20 mouse cellular contexts compared by ENCODE assay signal in the genomic region with DNA sequence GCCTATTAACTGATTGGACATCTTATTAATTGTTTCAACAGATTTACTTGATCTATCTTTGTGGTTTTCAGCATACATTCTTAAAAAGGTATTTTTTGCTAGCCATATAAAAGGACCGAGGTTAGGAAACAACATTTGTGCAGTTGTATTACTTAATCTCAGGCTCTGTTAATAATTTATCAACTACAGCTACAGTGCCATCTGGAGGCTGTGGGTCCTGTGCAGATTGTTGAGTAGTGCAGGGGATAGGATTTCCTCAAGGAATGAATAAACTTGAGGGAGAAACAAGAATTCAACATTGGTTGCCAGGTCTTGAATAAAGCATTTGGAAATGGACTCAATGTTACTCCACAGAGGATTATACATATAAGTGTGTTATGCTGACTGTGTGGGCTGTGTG. TPM values are rescaled to one million over a fixed set of nuclear protein-coding genes. Genes with fewer than 3 reads are reported as not detected.
DNase-seq lines count a peak whose midpoint lies in the region; ATAC-seq and TF ChIP-seq lines count a peak whose summit lies in the region.
"Had no signal": no experiment of that assay in that cellular context is flagged by ENCODE, and none has a peak within 500 bp of the region (broad histone marks: within the 10 kb centered on the region; RNA-seq: fewer than 3 reads in every experiment).

No protein-coding gene starts in this region.

- no peak overlapping the region for H3K27ac ChIP-seq in hindbrain, postnatal 0 days
- no peak overlapping the region for H3K27ac ChIP-seq in hindbrain, embryonic 10.5 days
- no peak overlapping the region for H3K27ac ChIP-seq in layer of hippocampus, adult 2 months
- no peak overlapping the region for H3K27ac ChIP-seq in midbrain, postnatal 0 days (ENCODE audit: low read depth, low read length)
- H3K27ac ChIP-seq in midbrain, embryonic 16.5 days (ENCODE audit: low read length), result no peak overlapping the region
- H3K27ac ChIP-seq: embryonic facial prominence, embryonic 10.5 days; forebrain, embryonic 12.5 days; heart, embryonic 15.5 days; liver, embryonic 14.5 days; midbrain, embryonic 12.5 days; neural tube, embryonic 13.5 days had no signal

- no peak overlapping the region for H3K4me2 ChIP-seq in hindbrain, postnatal 0 days (ENCODE audit: low read depth, low read length)
- H3K4me2 ChIP-seq in midbrain, postnatal 0 days (ENCODE audit: low read depth, low read length, poor library complexity, severe bottlenecking), result no peak overlapping the region
- H3K4me2 ChIP-seq in midbrain, embryonic 16.5 days (ENCODE audit: low read length), result no peak overlapping the region
- H3K4me2 ChIP-seq: forebrain, embryonic 12.5 days; heart, embryonic 15.5 days; midbrain, embryonic 12.5 days; neural tube, embryonic 13.5 days had no signal

- WGBS in hindbrain, postnatal 0 days, result 86% methylated on average over 1 of the region's 1 CpGs
- WGBS in hindbrain, embryonic 10.5 days, result 83% methylated on average over 1 of the region's 1 CpGs
- 72% methylated on average over 1 of the region's 1 CpGs for WGBS in midbrain, postnatal 0 days
- 87% methylated on average over 1 of the region's 1 CpGs for WGBS in midbrain, embryonic 16.5 days

- no peaks in the 10 kb centered on the region for H3K36me3 ChIP-seq in hindbrain, postnatal 0 days (ENCODE audit: insufficient read depth, low read length)
- H3K36me3 ChIP-seq in hindbrain, embryonic 10.5 days, result no peaks in the 10 kb centered on the region
- no peaks in the 10 kb centered on the region for H3K36me3 ChIP-seq in midbrain, postnatal 0 days (ENCODE audit: insufficient read depth, low read length)
- no peaks in the 10 kb centered on the region for H3K36me3 ChIP-seq in midbrain, embryonic 16.5 days (ENCODE audit: control insufficient read depth, insufficient read depth, low read length)
- H3K36me3 ChIP-seq: embryonic facial prominence, embryonic 10.5 days; forebrain, embryonic 12.5 days; heart, embryonic 15.5 days; midbrain, embryonic 12.5 days; neural tube, embryonic 13.5 days had no signal

- H3K4me3 ChIP-seq in hindbrain, postnatal 0 days (ENCODE audit: low read length), result no peak overlapping the region
- no peak overlapping the region for H3K4me3 ChIP-seq in hindbrain, embryonic 10.5 days
- no peak overlapping the region for H3K4me3 ChIP-seq in layer of hippocampus, adult 2 months
- H3K4me3 ChIP-seq in midbrain, postnatal 0 days (ENCODE audit: low read depth, low read length), result no peak overlapping the region
- H3K4me3 ChIP-seq in midbrain, embryonic 16.5 days (ENCODE audit: low read depth, low read length), result no peak overlapping the region
- H3K4me3 ChIP-seq: embryonic facial prominence, embryonic 10.5 days; forebrain, embryonic 12.5 days; heart, embryonic 15.5 days; midbrain, embryonic 12.5 days; neural tube, embryonic 13.5 days had no signal

- no peaks in the 10 kb centered on the region for H3K4me1 ChIP-seq in hindbrain, postnatal 0 days (ENCODE audit: insufficient read depth, low read length)
- H3K4me1 ChIP-seq in hindbrain, embryonic 10.5 days (replicated peaks), result no peaks in the 10 kb centered on the region
- no peaks in the 10 kb centered on the region for H3K4me1 ChIP-seq in midbrain, postnatal 0 days (ENCODE audit: insufficient read depth, low read length)
- H3K4me1 ChIP-seq in midbrain, embryonic 16.5 days (ENCODE audit: control insufficient read depth, insufficient read depth, low read length), result no peaks in the 10 kb centered on the region
- H3K4me1 ChIP-seq: embryonic facial prominence, embryonic 10.5 days; forebrain, embryonic 12.5 days; heart, embryonic 15.5 days; midbrain, embryonic 12.5 days; neural tube, embryonic 13.5 days had no signal

- TF ChIP-seq CTCF in hindbrain, postnatal 0 days (IDR thresholded peaks at IDR 0.05; ENCODE audit: low read depth), result peak; percentile 26; the same call in 1 of the 2 replicates
- TF ChIP-seq CTCF in layer of hippocampus, adult 2 months (conservative IDR thresholded peaks at IDR 0.05), result peak; percentile 59
- peak; percentile 36; the same call in 1 of the 2 replicates for TF ChIP-seq CTCF in midbrain, postnatal 0 days (IDR thresholded peaks at IDR 0.05)

- no peaks in the 10 kb centered on the region for H3K9me3 ChIP-seq in hindbrain, postnatal 0 days (ENCODE audit: low read length)
- H3K9me3 ChIP-seq in hindbrain, embryonic 10.5 days, result no peaks in the 10 kb centered on the region
- no peaks in the 10 kb centered on the region for H3K9me3 ChIP-seq in midbrain, postnatal 0 days (ENCODE audit: low read length)
- H3K9me3 ChIP-seq in midbrain, embryonic 16.5 days (replicated peaks; ENCODE audit: control insufficient read depth, low read length, poor library complexity, severe bottlenecking), result no peaks in the 10 kb centered on the region
- H3K9me3 ChIP-seq: embryonic facial prominence, embryonic 10.5 days; forebrain, embryonic 12.5 days; heart, embryonic 15.5 days; midbrain, embryonic 12.5 days; neural tube, embryonic 13.5 days had no signal

- H3K9ac ChIP-seq in hindbrain, postnatal 0 days (replicated peaks; ENCODE audit: low read length), result no peak overlapping the region
- H3K9ac ChIP-seq in midbrain, postnatal 0 days (replicated peaks; ENCODE audit: low read length, poor library complexity, severe bottlenecking), result no peak overlapping the region
- no peak overlapping the region for H3K9ac ChIP-seq in midbrain, embryonic 16.5 days (ENCODE audit: low read depth, low read length)
- H3K9ac ChIP-seq: forebrain, embryonic 12.5 days; heart, embryonic 15.5 days; liver, embryonic 14.5 days; midbrain, embryonic 12.5 days; neural tube, embryonic 13.5 days had no signal

- no peaks in the 10 kb centered on the region for H3K27me3 ChIP-seq in hindbrain, postnatal 0 days (ENCODE audit: insufficient read depth, low read length)
- no peaks in the 10 kb centered on the region for H3K27me3 ChIP-seq in hindbrain, embryonic 10.5 days (ENCODE audit: insufficient read depth, poor library complexity, severe bottlenecking)
- H3K27me3 ChIP-seq in midbrain, postnatal 0 days (ENCODE audit: insufficient read depth, low read length), result no peaks in the 10 kb centered on the region
- H3K27me3 ChIP-seq in midbrain, embryonic 16.5 days (ENCODE audit: control insufficient read depth, insufficient read depth, low read depth, low read length), result no peaks in the 10 kb centered on the region
- H3K27me3 ChIP-seq: forebrain, embryonic 12.5 days; heart, embryonic 15.5 days; midbrain, embryonic 12.5 days; neural tube, embryonic 13.5 days had no signal

- no peak for ATAC-seq in hindbrain, postnatal 0 days
- no peak for ATAC-seq in midbrain, postnatal 0 days (ENCODE audit: low FRiP score)
- ATAC-seq in midbrain, embryonic 16.5 days, result no peak

- DNase-seq in hindbrain, postnatal 0 days (ENCODE audit: low spot score), result no peak
- DNase-seq in hindbrain, embryonic 10.5 days (ENCODE audit: low spot score), result no peak
- no peak for DNase-seq in layer of hippocampus, adult 2 months (ENCODE audit: low spot score in 2 of 2)
- DNase-seq in layer of hippocampus, postnatal 14 days (ENCODE audit: low spot score in 2 of 2), result no peak
- DNase-seq in midbrain, postnatal 0 days (ENCODE audit: low spot score), result no peak
- no peak for DNase-seq in frontal cortex, postnatal 14 days (ENCODE audit: low spot score in 2 of 2)
- DNase-seq: B cell, adult 2 months; cerebellum, adult 2 months; gastrocnemius, postnatal 10 days; kidney, postnatal 10 days; layer of hippocampus, adult 9-11 months; thymus, postnatal 36 days had no signal

RNA-seq across cellular contexts. Expression of a gene that starts 53.9 kb away (rescaled TPM):
- total RNA-seq in hindbrain, postnatal 0 days (2014; rRNA removed), result 3.0 TPM in 1 of 2 replicates, not detected in the other
- 0.10 TPM in 1 of 2 replicates, not detected in the other for polyA plus RNA-seq in hindbrain, postnatal 0 days (2015; fragmentation: Nextera tagmentation; extraction: Ambion mirVana)
- polyA plus RNA-seq in hindbrain, embryonic 10.5 days (2016; fragmentation: Nextera tagmentation; extraction: Ambion mirVana), result 0.10 TPM in 1 of 2 replicates, not detected in the other
- total RNA-seq in layer of hippocampus, adult 2 months (2021), result not detected
- not detected for total RNA-seq in layer of hippocampus, postnatal 14 days (2021)
- total RNA-seq in midbrain, postnatal 0 days (2014; rRNA removed), result 0.99 and 5.3 TPM in 2 replicates
- polyA plus RNA-seq in midbrain, postnatal 0 days (2015; fragmentation: Nextera tagmentation; extraction: Ambion mirVana), result 0.09 and 0.10 TPM in 2 replicates
- 0.19 TPM in 1 of 2 replicates, not detected in the other for polyA plus RNA-seq in midbrain, embryonic 16.5 days (2015; fragmentation: Nextera tagmentation; extraction: Ambion mirVana)
- total RNA-seq: left cerebral cortex, adult 8-10 months had no signal
- polyA plus RNA-seq: cerebellum, adult 2 months; forebrain, embryonic 12.5 days; midbrain, embryonic 12.5 days had no signal
